Mouse (Mus musculus) bone marrow, adult 2 months (tissue): ENCODE data around the gene Olfr718-ps1.

Experiments used
- CTCF ChIP-seq: fragments of 200-500 bp; IDR thresholded peaks from 2 replicates; pipeline ENCODE4 v1.5.1; 2011; ENCODE audit warnings: low read length, control low read depth; ENCODE audit not compliant: control insufficient read depth, insufficient read depth
- POLR2A ChIP-seq: fragments of 200-500 bp; IDR thresholded peaks from 2 replicates; pipeline ENCODE4 v1.6.1; 2011; ENCODE audit warnings: low read depth, mild to moderate bottlenecking, control low read depth, low read length, borderline replicate concordance; ENCODE audit not compliant: control insufficient read depth

GRCm38 (mm10) chr5:143179179-143179578 is 31.8 kb upstream of the Olfr718-ps1 start:
- TF ChIP-seq CTCF, result no peak
- no peak for TF ChIP-seq POLR2A
